Mouse (Mus musculus): ENCODE measurements around the gene Nav2. TPM values are rescaled to one million over a fixed set of nuclear protein-coding genes. Genes with fewer than 3 reads are reported as not detected.

Gene Nav2
- total and polyA plus RNA-seq, 3 experiments, result under 0.01 TPM; not detected in 2

DNA sequence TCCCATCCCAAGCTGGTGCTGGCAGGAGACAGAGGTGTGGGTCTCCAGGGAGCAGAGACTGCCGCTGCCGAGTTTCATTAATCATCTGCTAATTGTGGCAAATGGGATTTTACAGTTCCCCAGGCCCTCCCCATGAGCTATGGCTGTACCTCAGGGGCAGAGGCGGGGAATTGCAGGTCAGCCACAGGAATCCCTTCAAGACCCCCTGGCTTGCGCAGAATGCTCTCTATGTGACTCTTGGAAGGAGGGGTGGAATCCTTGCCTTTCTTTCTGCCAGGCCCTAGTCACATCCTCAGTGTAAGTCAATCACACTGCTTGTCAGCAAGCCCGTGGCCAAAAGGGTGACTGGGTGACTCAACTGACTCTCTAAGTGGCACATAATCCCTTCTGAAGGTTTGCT is 182.9 kb downstream of the Nav2 start:
- dilution Hi-C loops (cut with MboI; ENCODE audit: extremely low pct_ligation_motif_present, extremely low pct_unique_long_range_greater_than_20kb, low sequenced_read_pairs) (no loop called here), in situ Hi-C loops (cut with MboI; ENCODE audit: low pct_ligation_motif_present, low pct_unique_long_range_greater_than_20kb, low sequenced_read_pairs) (no loop called here)
- Histone ChIP-seq H3K9ac (ENCODE audit: insufficient read depth, low read depth) (no peak overlapping the region), H3K9me3 (replicated peaks; ENCODE audit: low read length) (no peaks in the 10 kb centered on the region), H3K4me3 (replicated peaks in 1 of 3; ENCODE audit: low read depth in 2 of 3, low read length in 2 of 3, poor library complexity in 1 of 3) (no peak overlapping the region), H3K27me3 (replicated peaks) (peaks cover 82% of the 10 kb centered on the region), H3K4me1 (ENCODE audit: control insufficient read depth in 1 of 2, insufficient read depth in 2 of 2) (no peaks in the 10 kb centered on the region), H3K79me2 (replicated peaks; ENCODE audit: control insufficient read depth, extremely low read depth, insufficient read depth, poor library complexity, severe bottlenecking) (no peaks in the 10 kb centered on the region), H3K36me3 (replicated peaks in 1 of 2; ENCODE audit: control insufficient read depth in 1 of 2, insufficient read depth in 1 of 2, low read length in 1 of 2) (no peaks in the 10 kb centered on the region), H3K27ac (ENCODE audit: insufficient read depth, low read depth) (no peak overlapping the region), H3K4me2 (ENCODE audit: insufficient read depth, low read depth, poor library complexity, severe bottlenecking) (no peak overlapping the region)
- TF ChIP-seq MAX (IDR thresholded peaks at IDR 0.05; ENCODE audit: low read length) (no peak), PAX5 (IDR thresholded peaks at IDR 0.05; ENCODE audit: low read length) (no peak), TCF12 (IDR thresholded peaks at IDR 0.05; ENCODE audit: low read depth, low read length) (no peak), E2F4 (IDR thresholded peaks at IDR 0.05; ENCODE audit: insufficient replicate concordance, low read depth, low read length) (no peak), UBTF (IDR thresholded peaks at IDR 0.05; ENCODE audit: low read depth, low read length) (no peak)
- no peak for DNase-seq (ENCODE audit: extremely low read depth)

DNA sequence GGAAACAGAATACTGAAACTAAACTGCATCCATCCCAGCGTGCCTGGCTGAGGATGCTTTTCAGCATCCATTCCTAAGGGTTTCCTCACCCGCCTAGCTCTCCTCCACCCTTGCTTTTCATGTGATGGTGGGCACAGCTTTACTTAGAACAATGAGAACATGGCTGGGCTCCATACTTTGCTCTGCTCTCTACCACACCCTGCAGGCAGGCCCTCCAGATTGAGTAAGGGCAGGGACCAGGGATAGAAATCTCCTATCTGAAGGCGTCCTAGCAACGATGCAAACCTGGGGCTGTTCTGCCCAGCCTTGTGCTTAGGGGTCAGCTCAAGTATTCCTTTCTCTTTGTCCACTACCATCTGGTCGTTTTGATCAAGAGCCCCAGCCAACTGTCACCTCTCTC is 183.4 kb downstream of the Nav2 start:
- Histone ChIP-seq H3K4me2 (ENCODE audit: insufficient read depth, low read depth, poor library complexity, severe bottlenecking) (no peak overlapping the region), H3K4me1 (ENCODE audit: control insufficient read depth in 1 of 2, insufficient read depth in 2 of 2) (no peaks in the 10 kb centered on the region), H3K27me3 (replicated peaks) (peaks cover 76% of the 10 kb centered on the region), H3K36me3 (replicated peaks in 1 of 2; ENCODE audit: control insufficient read depth in 1 of 2, insufficient read depth in 1 of 2, low read length in 1 of 2) (no peaks in the 10 kb centered on the region), H3K9ac (ENCODE audit: insufficient read depth, low read depth) (no peak overlapping the region), H3K9me3 (replicated peaks; ENCODE audit: low read length) (no peaks in the 10 kb centered on the region), H3K79me2 (replicated peaks; ENCODE audit: control insufficient read depth, extremely low read depth, insufficient read depth, poor library complexity, severe bottlenecking) (no peaks in the 10 kb centered on the region), H3K27ac (ENCODE audit: insufficient read depth, low read depth) (no peak overlapping the region), H3K4me3 (replicated peaks in 1 of 3; ENCODE audit: low read depth in 2 of 3, low read length in 2 of 3, poor library complexity in 1 of 3) (no peak overlapping the region)
- in situ Hi-C loops (cut with MboI; ENCODE audit: low pct_ligation_motif_present, low pct_unique_long_range_greater_than_20kb, low sequenced_read_pairs), result no loop called here
- TF ChIP-seq POLR2AphosphoS2 (IDR thresholded peaks at IDR 0.05; ENCODE audit: low read depth, low read length), result no peak
- no peak for TF ChIP-seq ZNF384 (IDR thresholded peaks at IDR 0.05; ENCODE audit: low read depth, low read length)
- no peak for TF ChIP-seq RCOR1 (conservative IDR thresholded peaks at IDR 0.05; ENCODE audit: low read depth, low read length)
- no peak for TF ChIP-seq ZC3H11A (IDR thresholded peaks at IDR 0.05; ENCODE audit: low read depth, low read length)
- TF ChIP-seq GABPA (IDR thresholded peaks at IDR 0.05; ENCODE audit: insufficient replicate concordance, low read depth, low read length), result no peak
- TF ChIP-seq MAZ (IDR thresholded peaks at IDR 0.05; ENCODE audit: low read depth, low read length), result no peak
- TF ChIP-seq ZKSCAN1 (IDR thresholded peaks at IDR 0.05; ENCODE audit: borderline replicate concordance, low read depth, low read length), result no peak
- no peak for TF ChIP-seq USF1 (IDR thresholded peaks at IDR 0.05; ENCODE audit: low read depth, low read length)
- TF ChIP-seq USF2 (conservative IDR thresholded peaks at IDR 0.05; ENCODE audit: low read depth, low read length), result no peak
- TF ChIP-seq SIN3A (IDR thresholded peaks at IDR 0.05; ENCODE audit: low read length), result no peak
- TF ChIP-seq E2F4 (IDR thresholded peaks at IDR 0.05; ENCODE audit: insufficient replicate concordance, low read depth, low read length), result no peak
- TF ChIP-seq CTCF (conservative IDR thresholded peaks at IDR 0.05 in 1 of 2, IDR thresholded peaks at IDR 0.05 in 1 of 2; ENCODE audit: low read depth in 2 of 2, low read length in 2 of 2), result no peak
- no peak for TF ChIP-seq MEF2A (IDR thresholded peaks at IDR 0.05; ENCODE audit: borderline replicate concordance, low read depth, low read length)
- TF ChIP-seq BHLHE40 (IDR thresholded peaks at IDR 0.05; ENCODE audit: low read depth, low read length), result no peak
- no peak for TF ChIP-seq ZMIZ1 (IDR thresholded peaks at IDR 0.05; ENCODE audit: low read depth, low read length)
- TF ChIP-seq HCFC1 (IDR thresholded peaks at IDR 0.05; ENCODE audit: low read depth, low read length), result no peak
- TF ChIP-seq EP300 (IDR thresholded peaks at IDR 0.05; ENCODE audit: low read length), result no peak
- DNase-seq (ENCODE audit: extremely low read depth), result no peak
- dilution Hi-C loops (cut with MboI; ENCODE audit: extremely low pct_ligation_motif_present, extremely low pct_unique_long_range_greater_than_20kb, low sequenced_read_pairs), result no loop called here
